Mouse (Mus musculus) olfactory bulb, adult 2 months (tissue): ENCODE results near the gene Hoxb2.

Experiments used
- CTCF ChIP-seq: fragments of 200-500 bp; IDR thresholded peaks from 2 replicates; pipeline ENCODE4 v1.5.1; 2012; ENCODE audit warnings: low read depth, mild to moderate bottlenecking, low read length, moderate library complexity; ENCODE audit not compliant: insufficient read depth
- POLR2A ChIP-seq: fragments of 200-500 bp; IDR thresholded peaks from 2 replicates; pipeline ENCODE4 v1.6.1; 2012; ENCODE audit warnings: mild to moderate bottlenecking, low read depth, low read length, moderate library complexity; ENCODE audit not compliant: insufficient read depth

DNA sequence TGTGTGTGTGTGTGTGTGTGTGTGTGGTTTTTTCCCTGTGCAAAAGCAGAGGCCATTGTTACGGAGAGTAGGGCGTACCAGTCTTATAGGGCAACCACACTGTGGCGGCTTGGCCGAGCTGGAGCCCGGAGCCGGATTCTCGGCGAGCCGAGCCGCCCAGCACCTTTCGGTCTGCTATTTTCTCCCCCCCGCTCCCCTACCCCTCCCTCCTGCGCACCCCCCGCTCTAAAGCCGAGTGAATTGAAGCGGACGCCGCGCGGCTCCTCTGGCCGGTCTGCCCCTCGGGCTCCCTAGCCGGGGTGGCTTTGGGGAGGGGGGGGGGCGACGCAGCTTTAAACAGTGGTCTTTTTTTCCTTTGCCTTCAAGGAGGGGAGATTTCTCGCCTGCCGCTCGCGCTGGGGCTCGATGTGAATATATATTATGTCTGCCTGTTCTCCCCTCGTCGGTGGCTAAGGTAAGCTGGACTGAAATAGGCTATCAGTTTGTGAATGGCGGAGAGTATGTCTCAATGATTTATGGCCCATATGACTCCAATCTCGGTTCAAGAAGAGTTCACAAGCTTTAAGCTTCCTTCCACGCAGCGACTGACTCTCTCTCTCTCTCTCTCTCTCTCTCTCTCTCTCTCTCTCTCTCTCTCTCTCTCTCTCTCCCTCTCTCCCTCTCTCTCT, 9.5 kb upstream of the Hoxb2 start:
- TF ChIP-seq CTCF = no peak
- TF ChIP-seq POLR2A = no peak
